Mouse (Mus musculus): ENCODE data around the gene Dtnb.

The Dtnb gene

DNA sequence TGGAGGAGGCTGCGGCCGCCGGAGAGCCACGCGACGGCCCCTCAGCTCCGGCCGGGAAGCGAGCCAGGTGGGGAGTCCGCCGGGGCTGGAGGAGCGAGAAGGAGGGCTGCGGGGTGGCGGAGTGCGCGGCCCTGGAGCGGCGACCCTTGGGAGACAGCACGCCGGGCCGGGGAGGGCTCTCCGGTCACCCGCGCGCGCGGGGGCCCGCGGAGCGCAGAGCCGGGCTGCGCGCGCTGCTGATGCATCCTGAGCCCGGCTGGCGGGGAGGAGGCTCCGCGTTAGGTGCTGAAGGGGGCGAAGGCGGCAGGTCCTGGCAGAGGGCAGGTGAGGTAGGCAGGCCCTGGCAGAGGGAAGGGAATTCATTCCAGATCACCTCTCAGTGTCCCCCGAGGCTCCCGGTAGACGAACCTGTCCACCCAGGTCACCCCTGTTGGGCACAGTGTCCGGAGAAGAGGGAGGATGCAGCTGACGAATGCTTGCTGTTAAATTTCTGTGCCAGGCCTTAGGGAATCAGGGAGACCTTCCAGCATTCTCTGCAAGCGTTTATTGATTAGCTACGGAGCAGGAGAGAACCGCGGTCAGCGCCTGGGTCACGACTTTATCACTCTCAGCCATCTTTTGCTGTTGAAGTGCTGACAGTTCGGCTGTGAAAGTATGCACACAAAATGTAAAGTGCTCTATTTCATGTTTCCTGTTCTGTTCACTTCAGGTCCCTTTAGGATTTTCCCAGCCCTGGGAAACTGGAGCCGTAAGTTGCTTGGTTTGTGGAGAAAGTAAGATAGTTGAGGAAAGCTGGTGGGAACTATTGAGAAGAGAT is 608 bp downstream of the Dtnb start:
- no peak for DNase-seq (ENCODE audit: extremely low read depth, low read depth)

DNA sequence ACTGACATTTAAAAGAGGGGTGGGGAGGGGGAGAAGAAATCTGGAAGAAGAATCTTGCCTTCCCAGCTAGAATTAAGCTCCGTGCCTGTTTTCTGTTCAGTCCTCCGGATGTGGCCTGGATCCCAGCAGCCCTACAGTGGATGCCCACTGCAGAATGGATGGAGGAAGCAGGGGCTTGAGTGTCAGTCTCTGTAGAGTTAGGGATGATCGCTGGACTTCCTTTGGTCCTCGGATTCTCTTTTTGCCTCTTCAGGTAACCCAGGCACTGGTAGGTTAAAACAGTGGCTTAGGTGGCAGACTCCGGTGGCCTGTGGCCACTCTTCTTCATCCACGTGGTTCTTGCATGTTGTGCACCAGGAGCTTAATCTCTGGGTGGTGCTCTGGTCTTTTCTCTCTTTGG is 1.2 kb downstream of the Dtnb start:
- no peak for DNase-seq (ENCODE audit: extremely low read depth, low read depth)

DNA sequence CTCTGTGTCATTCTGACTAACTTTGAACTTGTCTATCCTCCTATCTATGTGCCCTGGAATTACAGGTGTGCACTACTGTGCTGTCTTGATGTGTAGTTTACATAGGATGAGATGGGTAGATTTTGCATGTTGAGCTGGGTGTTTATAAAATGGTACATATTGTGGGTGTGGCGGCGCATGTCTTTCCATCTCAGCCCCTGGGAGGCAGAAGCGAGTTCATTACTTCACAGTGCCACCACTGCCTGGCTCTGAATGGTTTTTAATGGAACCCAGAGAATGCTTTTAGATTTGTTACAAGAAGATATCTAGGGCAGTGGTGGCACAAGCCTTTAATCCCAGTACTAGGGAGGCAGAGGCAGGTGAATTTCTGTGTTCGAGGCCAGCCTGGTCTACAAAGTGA is 2.5 kb downstream of the Dtnb start:
- DNase-seq (ENCODE audit: extremely low read depth, low read depth): no peak

DNA sequence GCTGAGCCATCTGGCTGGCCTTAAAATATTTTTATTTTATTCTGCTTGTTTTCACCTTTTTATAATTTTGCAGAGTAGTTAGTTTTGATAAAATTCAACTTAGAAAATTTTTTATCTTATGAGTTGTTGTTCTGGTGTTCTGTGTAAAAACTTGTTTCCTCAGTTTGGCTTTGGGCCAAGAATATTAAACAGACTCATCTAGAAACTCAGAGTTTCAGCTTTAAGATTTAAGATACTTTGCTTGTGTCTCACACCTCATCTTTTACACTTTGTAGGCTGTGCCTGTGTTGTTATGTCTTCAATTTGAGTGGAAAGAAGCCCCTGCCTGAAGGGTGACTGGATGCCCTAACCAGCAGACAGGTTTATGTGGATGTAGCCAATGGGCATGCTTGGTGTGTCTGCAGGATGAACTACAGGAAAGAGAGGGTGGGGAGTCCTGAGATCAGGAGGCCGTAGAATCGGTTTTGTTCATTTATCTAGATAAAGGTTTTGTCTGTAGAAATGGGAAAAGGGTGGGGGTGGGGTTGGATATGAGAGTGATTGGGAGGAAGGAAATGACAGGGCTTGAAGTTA is 7.9 kb downstream of the Dtnb start:
- no peak for DNase-seq (ENCODE audit: extremely low read depth, low read depth)

DNA sequence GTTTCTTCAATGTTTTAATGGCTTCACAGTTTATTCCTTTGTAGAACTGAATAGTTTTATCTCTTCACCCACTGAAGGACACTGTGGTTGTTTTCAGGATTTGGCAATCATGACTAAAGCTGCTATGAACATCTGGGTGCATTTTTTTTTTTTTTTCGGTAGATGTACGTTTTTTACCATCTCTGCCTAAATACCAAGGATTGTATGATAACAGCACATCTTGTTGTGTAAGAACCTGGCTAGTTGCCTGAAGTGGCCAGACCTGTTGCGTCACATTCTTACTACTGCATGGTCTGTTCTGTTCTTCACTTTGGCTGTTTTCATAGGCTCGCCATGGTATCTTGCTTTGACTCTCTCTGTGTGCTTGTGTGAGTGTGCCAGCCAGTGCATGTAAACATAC is 10.4 kb downstream of the Dtnb start:
- no peak for DNase-seq (ENCODE audit: extremely low read depth, low read depth)

DNA sequence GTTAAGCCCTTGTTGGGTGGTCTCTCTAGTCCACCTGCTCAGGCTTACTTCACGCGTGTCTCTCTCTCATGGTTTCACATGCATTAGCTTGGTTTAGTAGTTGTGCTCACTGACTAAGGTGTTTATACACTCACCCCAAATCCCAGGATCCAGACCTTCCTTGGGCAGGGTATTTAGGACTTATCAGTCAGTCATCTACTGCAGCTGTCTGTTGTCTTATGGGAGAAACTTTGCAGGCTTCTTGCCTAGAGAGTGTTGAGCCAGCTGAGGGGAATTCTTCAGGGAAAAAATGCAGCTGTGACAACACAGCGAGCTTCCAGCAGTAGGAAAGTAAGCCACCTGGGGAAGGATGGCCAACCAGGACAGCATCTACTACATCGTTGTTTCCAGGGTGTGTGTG is 13.3 kb downstream of the Dtnb start:
- DNase-seq (ENCODE audit: extremely low read depth, low read depth): no peak

DNA sequence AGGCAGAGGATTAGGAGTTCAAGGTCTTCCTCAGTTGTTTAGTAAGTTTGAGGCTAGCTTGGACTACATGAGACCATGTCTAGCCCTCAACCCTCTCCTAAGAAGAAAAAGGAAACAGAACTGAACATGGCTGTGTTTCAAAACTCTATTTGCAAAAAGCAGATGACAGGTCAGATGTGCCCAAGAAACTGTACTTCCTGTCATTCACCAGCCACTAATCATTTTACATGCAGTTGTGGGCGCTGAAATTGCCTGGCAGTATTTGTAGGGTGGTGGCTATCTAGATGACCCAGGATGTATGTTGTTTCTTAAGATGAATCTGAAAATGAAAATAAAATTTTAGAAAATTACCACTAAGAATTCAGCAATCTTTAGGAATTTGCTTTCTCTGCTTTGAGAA is 14.8 kb downstream of the Dtnb start:
- no peak for DNase-seq (ENCODE audit: extremely low read depth, low read depth)

DNA sequence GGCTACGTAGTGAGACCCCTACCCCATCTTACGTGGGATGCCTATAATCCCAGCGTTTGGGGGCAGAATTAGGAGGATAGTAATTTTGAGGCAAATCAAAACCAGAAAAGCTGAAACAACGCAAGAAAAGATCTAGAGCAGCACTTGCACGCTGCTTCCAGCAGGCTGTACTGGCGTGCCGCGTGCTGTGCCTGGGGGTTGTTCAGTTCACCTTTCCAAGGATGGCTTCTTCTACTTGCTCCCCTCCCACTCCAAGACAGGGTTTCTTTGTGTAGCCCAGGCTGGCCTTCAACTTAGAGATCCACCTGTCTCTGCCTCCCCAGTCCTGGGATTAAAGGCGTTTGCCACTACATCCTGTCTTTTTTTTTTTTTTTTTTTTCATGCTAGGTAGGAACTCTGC is 17.9 kb downstream of the Dtnb start:
- DNase-seq (ENCODE audit: extremely low read depth, low read depth): no peak

DNA sequence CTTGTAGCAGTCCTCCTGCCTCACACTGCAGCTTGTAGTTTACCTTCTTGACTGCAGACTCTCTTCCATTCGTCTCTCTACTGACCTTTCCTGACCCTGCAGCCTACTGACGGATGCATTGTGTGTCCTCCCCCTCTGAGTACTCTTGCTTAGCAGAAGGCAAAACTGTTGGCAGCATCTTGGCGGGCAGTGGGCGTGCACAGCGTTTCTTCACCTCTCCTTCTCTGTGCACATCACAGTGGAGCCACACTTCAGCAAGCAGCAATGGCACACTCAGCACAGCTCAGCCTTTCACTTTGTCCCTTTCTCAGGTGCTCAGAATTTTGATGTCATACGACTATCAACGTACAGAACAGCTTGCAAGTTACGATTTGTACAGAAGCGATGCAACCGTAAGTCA is 19.4 kb downstream of the Dtnb start:
- DNase-seq (ENCODE audit: extremely low read depth, low read depth): no peak

DNA sequence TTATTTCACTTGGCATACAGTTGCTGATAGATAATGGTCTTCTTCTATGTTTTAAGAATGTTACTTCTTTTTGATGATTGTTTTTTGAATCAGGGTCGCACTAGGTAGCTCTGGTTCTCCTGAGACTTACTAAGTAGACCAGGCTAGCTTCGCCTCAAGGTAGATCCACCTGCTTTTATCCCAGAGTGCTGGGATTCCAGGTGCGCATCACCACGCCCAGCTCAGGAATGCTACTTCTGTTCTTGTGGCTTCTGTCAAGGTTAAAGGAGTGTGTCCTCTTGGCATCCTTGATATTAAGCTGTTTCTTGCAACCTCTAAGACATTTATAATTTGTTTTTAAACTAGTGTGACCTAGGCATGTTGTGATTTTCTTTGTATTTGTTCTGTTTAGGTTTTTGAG is 30.6 kb downstream of the Dtnb start:
- no peak for DNase-seq (ENCODE audit: extremely low read depth, low read depth)

DNA sequence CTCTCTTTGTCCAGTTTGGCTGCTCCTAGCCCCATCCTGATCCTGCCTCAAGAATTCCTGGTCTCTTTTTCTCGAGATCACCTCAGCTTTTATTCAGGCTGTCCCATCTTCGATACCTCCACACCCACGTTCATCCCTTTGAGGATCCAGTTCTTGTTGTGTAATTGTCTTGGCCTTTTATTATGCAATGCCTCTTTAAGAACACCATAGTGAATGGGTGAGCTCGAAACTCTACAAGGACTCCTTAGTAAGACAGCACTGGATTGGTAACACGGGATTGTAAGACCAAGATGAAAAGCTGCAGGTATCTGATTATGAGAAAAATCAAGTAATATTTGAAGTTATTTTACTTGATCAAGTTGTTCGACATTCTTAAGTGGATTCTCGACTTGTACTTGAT is 34.0 kb downstream of the Dtnb start:
- DNase-seq (ENCODE audit: extremely low read depth, low read depth): no peak

DNA sequence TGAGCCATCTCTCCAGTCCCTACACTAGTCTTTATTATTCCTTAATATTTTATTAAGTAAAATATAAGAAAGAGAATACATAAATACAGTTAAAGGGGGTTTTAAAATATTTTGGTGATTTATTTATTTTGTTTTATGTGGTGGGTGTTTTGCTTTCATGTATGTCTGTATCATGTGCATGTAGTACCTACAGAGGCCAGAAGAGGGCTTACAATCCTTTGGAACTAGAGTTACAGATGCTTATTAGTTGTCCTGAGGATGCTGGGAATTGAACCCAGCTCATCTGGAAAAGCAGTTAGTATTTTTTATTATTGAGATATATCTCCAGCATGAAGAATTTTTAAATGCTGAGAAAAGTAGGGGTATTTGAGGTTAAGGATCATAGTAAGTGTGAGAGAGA is 37.6 kb downstream of the Dtnb start:
- DNase-seq (ENCODE audit: extremely low read depth, low read depth): peak; percentile 28

DNA sequence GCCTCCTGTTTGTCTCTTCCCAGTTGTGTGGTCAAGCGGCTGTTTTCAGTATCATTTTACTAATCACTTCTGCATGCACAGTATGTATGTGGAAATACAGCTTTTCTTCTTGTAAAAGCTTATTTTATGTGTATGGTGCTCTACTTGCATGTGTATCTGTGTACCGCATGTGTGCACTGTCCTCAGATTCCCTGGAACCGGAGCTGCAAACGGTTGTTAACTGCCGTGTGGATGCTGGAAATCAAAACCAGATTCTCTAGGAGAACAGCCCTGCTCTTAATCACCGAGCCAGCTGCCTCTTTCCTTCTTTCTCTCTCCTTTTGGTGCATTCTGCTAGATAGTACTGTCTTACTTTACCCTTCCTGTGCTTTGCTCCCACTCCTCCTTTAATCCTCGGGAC is 39.7 kb downstream of the Dtnb start:
- DNase-seq (ENCODE audit: extremely low read depth, low read depth): no peak

DNA sequence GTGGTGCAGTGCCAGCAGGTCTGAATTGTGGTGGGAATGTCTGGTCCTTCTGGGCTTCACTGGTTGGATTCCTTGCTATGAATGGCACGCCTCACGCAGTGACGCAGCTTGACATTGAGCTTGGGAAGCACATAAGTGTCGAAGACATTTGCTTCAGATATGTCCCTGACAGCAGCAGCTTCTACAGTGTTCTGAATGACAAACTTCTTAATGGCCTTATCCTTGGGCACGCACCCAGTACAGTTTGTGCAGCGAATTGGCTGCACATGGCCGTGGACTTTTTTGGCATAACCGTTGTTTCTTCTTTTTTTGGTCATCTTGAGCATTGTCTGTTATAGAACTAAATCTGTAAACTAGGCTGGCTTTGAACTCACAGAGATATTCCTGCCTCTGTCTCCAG is 42.9 kb downstream of the Dtnb start:
- DNase-seq (ENCODE audit: extremely low read depth, low read depth): no peak

DNA sequence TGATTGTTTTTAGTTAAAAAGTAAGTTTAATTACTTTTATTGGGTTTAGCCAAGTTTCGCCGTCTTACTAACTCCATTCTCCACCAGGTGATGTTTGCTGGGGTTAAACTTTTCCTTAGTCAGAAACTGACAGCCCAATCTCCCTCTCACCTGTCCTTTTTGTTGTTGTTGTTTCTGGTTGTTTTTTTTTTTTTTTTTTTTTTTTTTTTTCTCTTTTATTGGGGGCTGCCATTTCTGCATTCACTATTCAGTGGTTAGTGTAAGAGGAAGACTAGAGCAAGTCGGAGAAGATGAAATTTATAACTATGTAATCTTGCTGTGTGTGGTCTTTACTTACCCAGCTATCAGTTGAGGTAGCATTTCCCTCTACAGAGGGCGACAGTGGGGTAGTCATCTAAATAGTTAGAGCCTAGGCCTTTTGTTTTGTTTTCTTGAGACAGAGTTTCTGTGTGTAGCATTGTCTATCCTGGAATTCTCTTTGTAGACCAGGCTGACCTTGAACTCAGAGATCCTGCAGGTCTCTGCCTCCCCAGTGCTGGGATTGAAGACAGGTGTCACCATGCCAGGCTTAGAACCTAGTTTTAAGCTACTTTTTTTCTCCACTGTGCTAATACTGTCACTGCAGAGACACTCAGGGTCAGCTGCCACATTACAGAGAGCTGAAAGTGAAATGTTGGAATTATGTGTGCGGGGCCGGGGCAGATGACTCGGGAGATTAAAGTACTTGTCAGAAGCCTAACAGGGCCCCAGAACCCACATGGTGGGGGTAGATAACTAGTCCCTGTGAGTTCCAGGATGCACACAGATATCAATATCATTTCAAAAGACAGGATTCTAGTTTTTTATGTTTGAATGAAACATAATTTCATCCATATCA is 46.2 kb downstream of the Dtnb start:
- DNase-seq (ENCODE audit: extremely low read depth, low read depth): peak; percentile 27

DNA sequence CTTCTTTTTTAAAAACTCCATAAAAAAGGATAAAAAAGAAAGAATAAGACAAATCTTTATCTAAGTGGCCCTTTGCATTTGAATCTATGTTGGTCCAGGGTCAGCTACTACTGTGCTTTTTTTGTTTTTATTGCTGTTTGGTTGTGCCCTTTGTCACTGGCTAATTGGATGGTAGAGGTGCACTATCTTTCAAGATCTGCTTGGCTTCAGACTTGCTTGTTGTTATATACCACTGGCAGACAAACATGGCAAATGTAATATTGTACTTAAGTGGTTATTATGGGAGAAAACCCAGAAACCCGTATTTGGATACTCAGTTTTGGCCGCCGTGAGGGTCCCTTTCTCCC is 46.8 kb downstream of the Dtnb start:
- DNase-seq (ENCODE audit: extremely low read depth, low read depth): no peak

DNA sequence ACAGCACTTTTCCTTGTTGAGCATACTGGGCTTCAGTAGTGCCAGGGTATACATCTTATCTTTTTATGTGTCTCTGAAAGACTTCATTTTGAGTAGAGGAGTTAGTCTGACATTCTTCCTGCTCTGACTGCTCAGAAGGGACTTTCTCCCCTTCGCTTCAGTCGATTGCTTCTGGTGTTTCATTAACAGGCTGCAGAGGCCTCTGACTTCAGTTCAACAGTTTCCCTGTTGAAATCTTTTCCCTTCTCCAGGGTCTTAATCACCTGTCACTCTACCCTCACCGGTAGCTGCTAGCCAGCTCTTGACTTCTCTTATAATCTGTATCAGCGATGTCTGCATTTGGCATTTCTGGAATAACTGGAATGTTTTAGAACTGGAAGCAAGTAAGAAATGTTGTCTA is 54.7 kb downstream of the Dtnb start:
- no peak for DNase-seq (ENCODE audit: extremely low read depth, low read depth)

DNA sequence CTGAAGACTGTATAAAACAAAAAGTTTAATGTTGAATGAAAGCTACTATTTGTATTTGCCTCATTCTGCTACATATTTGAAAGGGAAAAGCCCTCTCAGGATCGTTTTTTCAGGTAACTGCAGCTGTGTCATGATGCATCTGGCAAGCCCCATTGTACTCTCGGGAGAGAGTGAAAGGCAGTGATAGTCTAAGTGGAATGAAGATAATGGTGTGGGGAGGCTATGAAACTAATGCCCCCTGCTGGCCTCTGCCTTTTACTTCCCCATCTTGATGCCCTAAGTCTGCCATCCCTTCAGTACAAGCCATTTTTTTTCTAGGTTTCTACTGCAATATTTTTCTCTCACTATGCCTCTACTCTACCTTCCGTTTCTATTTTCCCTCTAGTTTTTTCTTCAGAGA is 69.8 kb downstream of the Dtnb start:
- DNase-seq (ENCODE audit: extremely low read depth, low read depth): peak; percentile 26

DNA sequence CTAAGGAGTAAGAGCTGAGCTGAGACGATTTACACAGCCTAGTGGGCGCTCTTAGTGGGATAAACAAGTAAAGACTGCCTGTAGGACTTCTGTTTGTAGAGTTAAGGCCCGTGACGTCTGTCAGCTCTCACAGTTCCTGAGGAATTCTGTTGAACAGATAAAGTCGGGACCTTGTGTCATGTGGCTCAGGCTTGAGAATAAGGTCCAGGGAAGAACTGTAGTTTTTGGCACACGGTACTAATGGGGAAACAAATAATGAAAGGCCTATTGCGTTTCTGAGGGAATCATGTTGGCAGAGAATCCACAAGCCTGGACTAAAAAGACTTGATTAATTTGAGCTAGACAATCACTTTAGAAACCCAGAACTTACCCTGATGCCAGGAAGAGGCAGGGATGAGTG is 84.6 kb downstream of the Dtnb start:
- no peak for DNase-seq (ENCODE audit: extremely low read depth, low read depth)

DNA sequence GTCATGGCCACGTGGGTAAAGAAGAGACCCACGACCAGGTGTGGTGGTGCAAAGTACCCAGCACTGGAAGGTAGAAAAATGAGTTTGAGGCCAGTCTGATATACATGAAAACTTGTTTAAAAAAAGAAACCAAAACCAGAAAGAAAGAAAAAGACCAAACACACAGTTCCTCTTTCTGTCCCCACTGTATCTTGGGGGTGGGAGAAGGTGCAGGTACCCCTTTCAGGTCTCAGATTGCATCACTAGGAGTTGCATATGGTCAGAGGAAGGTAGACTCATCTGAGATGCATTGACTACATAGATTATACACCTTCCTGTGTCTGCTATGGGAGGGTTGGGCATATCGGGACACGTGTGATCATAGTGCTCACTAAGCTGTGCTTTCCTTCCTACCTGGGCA is 85.1 kb downstream of the Dtnb start:
- DNase-seq (ENCODE audit: extremely low read depth, low read depth): no peak

DNA sequence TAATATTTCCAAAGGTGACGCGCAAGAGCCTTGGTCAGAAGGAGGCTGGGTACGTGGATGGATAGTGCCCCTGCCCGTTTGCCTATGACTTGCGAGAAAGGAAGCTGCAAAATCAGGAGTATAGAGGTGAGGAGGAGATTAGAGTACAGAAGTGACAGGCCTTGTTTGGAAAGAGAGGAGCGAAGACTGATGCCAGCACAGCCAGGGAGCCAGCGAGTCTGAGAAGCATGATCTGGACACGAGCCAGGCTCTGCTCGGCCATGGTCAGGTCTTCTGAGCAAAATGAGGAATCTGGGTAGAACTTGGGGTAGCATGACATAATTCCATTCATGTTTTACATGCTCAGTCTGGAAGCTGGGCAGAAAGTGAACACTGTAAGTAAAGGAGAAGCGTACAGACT is 85.6 kb downstream of the Dtnb start:
- DNase-seq (ENCODE audit: extremely low read depth, low read depth): no peak

DNA sequence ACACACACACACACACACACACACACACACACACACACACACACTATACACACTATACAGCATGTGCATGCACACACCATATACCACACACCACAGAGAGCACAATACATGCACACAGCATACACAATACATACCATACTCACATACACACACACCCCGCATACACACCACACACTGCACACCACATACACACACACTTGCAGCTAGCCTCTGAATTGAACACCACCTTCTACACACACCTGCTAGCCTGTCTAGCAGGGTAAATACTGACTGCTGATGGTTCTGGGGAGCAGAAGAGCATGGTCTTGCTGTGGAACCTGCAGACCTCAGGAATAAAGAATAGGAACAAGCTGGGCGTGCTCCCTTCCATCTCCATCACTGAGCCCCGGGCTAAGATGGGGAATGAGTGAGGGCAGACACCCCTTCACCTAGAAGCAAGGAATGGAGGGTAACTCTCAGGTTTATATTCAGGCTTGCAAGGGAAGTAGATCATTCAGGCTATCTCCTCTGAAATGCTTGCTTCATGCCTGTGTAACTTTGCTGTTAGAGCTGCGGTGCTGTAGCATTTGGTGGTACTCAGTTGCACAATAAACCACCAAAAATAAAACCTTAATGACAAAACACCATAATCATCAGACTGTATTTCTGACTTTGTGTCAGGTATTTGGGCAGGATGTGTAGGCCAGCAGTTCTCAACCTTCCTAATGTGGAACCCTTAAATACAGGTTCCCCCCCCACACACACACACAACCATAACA is 87.6 kb downstream of the Dtnb start:
- no peak for DNase-seq (ENCODE audit: extremely low read depth, low read depth)
